Mouse (Mus musculus) myocyte (in vitro differentiated cells): ENCODE results near the gene Cox16. TPM values are rescaled to one million over a fixed set of nuclear protein-coding genes. Genes with fewer than 3 reads are reported as not detected.
"Not testable (repeated sequence)": the region's sequence is repeated elsewhere in the genome, so short reads cannot be mapped to it uniquely, and the experiment has no call there.

ENCODE experiments used
- H3K27me3 ChIP-seq: one replicate; pipeline ENCODE4 v1.6.1; 2011; ENCODE audit not compliant: control insufficient read depth, insufficient read depth, insufficient read length
- H3K36me3 ChIP-seq: one replicate; pipeline ENCODE4 v1.6.1; 2011; ENCODE audit not compliant: control insufficient read depth, insufficient read depth
- H3K4me2 ChIP-seq: one replicate; pipeline ENCODE4 v1.6.1; 2011; ENCODE audit warnings: low read depth, control low read depth
- H3K4me3 ChIP-seq: one replicate; pipeline ENCODE4 v1.5.1; 2011; ENCODE audit warnings: mild to moderate bottlenecking, control low read depth, moderate library complexity
- H3K79me2 ChIP-seq: one replicate; pipeline ENCODE4 v1.6.1; 2011; ENCODE audit not compliant: control insufficient read depth, insufficient read depth
- H3ac ChIP-seq: one replicate; pipeline ENCODE4 v1.6.1; 2011; ENCODE audit not compliant: control insufficient read depth, insufficient read length
- CEBPB ChIP-seq: IDR thresholded peaks from 2 replicates; pipeline ENCODE4 v1.6.1; 2011; ENCODE audit warnings: mild to moderate bottlenecking, moderate library complexity; ENCODE audit not compliant: poor library complexity, insufficient read depth, severe bottlenecking
- E2F4 ChIP-seq: IDR thresholded peaks from one replicate; pipeline ENCODE4 v1.6.1; 2011; ENCODE audit warnings: mild to moderate bottlenecking, control low read depth, moderate library complexity; ENCODE audit not compliant: insufficient read depth
- MAX ChIP-seq: IDR thresholded peaks from one replicate; pipeline ENCODE4 v1.6.1; 2011; ENCODE audit warnings: low read depth, mild to moderate bottlenecking, control low read depth
- MYOD1 ChIP-seq, 3 experiments: IDR thresholded peaks; one replicate each; pipeline ENCODE4 v1.6.1; 2011; ENCODE audit warnings: control low read depth in 2 of 3, low read depth in 2 of 3, mild to moderate bottlenecking in 2 of 3, moderate library complexity in 1 of 3; ENCODE audit not compliant: insufficient read length in 2 of 3, control insufficient read depth in 1 of 3
- MYOG ChIP-seq, 3 experiments: IDR thresholded peaks; one replicate each; pipeline ENCODE4 v1.6.1; 2011; ENCODE audit warnings: control low read depth in 2 of 3, low read depth in 2 of 3, mild to moderate bottlenecking in 2 of 3; ENCODE audit not compliant: insufficient read length in 2 of 3, control insufficient read depth in 1 of 3, insufficient read depth in 1 of 3
- POLR2A ChIP-seq: IDR thresholded peaks from one replicate; pipeline ENCODE4 v1.6.1; 2011; ENCODE audit warnings: low read depth, mild to moderate bottlenecking, control low read depth, moderate library complexity; ENCODE audit not compliant: insufficient read length
- POLR2AphosphoS2 ChIP-seq: IDR thresholded peaks from one replicate; pipeline ENCODE4 v1.6.1; 2011; ENCODE audit warnings: low read depth, control low read depth; ENCODE audit not compliant: insufficient read length
- REST ChIP-seq: IDR thresholded peaks from one replicate; pipeline ENCODE4 v1.6.1; 2011; ENCODE audit warnings: mild to moderate bottlenecking, control low read depth, moderate library complexity; ENCODE audit not compliant: insufficient read depth, insufficient read length
- SRF ChIP-seq: IDR thresholded peaks from one replicate; pipeline ENCODE4 v1.6.1; 2011; ENCODE audit warnings: low read depth; ENCODE audit not compliant: control insufficient read depth, insufficient read length
- TCF12 ChIP-seq: IDR thresholded peaks from one replicate; pipeline ENCODE4 v1.6.1; 2011; ENCODE audit warnings: mild to moderate bottlenecking, control low read depth; ENCODE audit not compliant: poor library complexity, insufficient read depth, severe bottlenecking
- TCF3 ChIP-seq: IDR thresholded peaks from one replicate; pipeline ENCODE4 v1.6.1; 2011; ENCODE audit warnings: low read depth, control low read depth; ENCODE audit not compliant: insufficient read length
- USF1 ChIP-seq: IDR thresholded peaks from one replicate; pipeline ENCODE4 v1.6.1; 2011; ENCODE audit warnings: low read depth, mild to moderate bottlenecking, control low read depth, moderate library complexity
- polyA plus RNA-seq: library from polyadenylated mRNA; unstranded; fragments of >200 nt; fragmentation: generic; extraction: Trizol; gene quantifications from one replicate; pipeline ENCODE4 v1.2.1, GENCODE M21; 2012; ENCODE audit warnings: missing spikeins

Gene Cox16
- 92.6 TPM for polyA plus RNA-seq

DNA sequence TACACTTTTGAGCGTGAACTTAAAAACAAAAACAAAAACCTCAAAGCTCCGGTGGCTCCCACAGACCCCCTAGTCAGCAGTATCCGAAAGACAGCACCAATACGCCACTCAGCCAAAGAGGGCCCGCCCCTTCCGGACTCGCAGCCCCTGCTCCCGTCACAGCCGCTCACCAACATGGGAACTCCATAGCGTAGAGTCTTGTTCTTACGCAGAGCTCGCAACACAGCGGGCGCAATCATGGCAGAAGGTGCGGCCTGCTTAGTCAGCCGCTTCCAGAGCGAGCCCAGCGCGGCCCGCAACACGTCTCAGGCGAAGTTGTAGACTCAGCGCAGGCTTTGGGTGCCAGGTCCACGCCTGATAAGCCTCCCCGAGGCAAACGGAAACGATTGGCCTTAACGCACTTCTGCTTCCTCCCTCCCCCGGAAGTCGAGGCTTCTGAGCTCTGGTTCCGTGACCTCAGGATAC is at the start of gene Cox16:
TSS of gene Cox16 (minus strand) at position 401 of the 465 bp plus-strand sequence.
- TF ChIP-seq REST (no peak), POLR2A (peak; percentile 85), MYOG (IDR thresholded peaks at IDR 0.05; ENCODE audit: control insufficient read depth in 1 of 3, insufficient read depth in 1 of 3, insufficient read length in 2 of 3, low read depth in 2 of 3) (peak in 1 of 3 experiments; percentile 17), TCF3 (no peak), MYOD1 (IDR thresholded peaks at IDR 0.05; ENCODE audit: control insufficient read depth in 1 of 3, insufficient read length in 2 of 3, low read depth in 2 of 3) (no peak), SRF (no peak), E2F4 (no peak), POLR2AphosphoS2 (peak; percentile 91), TCF12 (no peak), MAX (peak; percentile 19), USF1 (no peak), CEBPB (no peak)
- H3ac ChIP-seq: peak within 1 kb of the TSS; percentile 67
- H3K4me3 ChIP-seq: peak within 1 kb of the TSS; percentile 72
- peaks cover 30% of the 10 kb centered on the region for H3K79me2 ChIP-seq
- peak within 1 kb of the TSS; percentile 91 for H3K4me2 ChIP-seq
- no peaks in the 10 kb centered on the region for H3K27me3 ChIP-seq
- no peaks in the 10 kb centered on the region for H3K36me3 ChIP-seq

- Histone ChIP-seq H3K27me3 (no peaks in the 10 kb centered on the region), H3ac (peak overlapping the region; percentile 10), H3K36me3 (no peaks in the 10 kb centered on the region), H3K79me2 (peaks cover 40% of the 10 kb centered on the region), H3K4me2 (peak overlapping the region; percentile 86), H3K4me3 (peak overlapping the region; percentile 96)
- TF ChIP-seq E2F4 (no peak), TCF3 (no peak), USF1 (no peak), SRF (no peak), REST (no peak)
These were observed 48.1 kb upstream of the Cox16 start for GRCm38 (mm10) chr12:81533029-81533419.

DNA sequence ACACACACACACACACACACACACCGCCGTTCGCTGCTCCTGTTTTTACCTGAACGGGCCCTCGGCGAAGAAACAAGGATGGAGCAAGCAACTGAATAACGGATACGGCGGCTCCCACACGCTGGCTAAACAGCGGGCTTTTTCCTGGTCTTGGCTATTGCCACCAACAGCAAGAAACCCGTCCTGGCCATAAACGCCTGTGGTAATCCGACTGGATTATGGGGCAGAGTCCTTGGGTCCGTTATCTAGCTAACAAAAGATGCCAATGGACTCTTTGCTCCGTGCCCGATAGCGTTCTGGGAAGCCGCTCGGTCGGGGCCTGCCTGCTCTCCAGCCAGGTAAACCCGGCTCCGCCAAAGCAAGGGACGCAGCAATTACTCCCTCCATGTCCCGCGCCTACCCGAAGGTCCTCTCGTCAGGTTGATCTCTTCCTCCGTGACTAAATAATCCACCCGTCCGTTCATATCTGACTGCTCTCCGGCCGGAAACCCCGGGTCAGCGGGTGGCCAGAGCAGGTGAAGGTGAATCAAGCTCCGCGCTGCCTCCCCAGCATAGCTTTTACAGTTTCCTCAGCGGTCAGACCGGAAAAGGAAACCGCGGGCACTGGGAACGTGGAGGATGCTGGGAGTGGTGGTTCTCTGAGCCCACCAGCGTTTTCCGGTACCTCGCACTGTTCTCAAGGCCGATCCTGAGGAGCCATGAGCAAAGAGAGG is 47.5 kb upstream of the Cox16 start, which contains the start of the genes Gm20498 and Synj2bp:
TSS of gene Gm20498 (minus strand) at position 590 of the 713 bp plus-strand sequence.
TSS of gene Synj2bp (minus strand) at position 596 of the 713 bp plus-strand sequence.
- peak within 1 kb of the TSS; percentile 96 for H3K4me3 ChIP-seq
- H3K4me2 ChIP-seq: peak within 1 kb of the TSS; percentile 86
- no peak for TF ChIP-seq TCF3
- TF ChIP-seq POLR2AphosphoS2: peak; percentile 79
- TF ChIP-seq POLR2A: peak; percentile 72
- H3K27me3 ChIP-seq: no peaks in the 10 kb centered on the region
- H3K36me3 ChIP-seq: no peaks in the 10 kb centered on the region
- H3ac ChIP-seq: peak within 1 kb of the TSS; percentile 10
- H3K79me2 ChIP-seq: peaks cover 43% of the 10 kb centered on the region

GRCm38 (mm10) chr12:81530587-81530986 is 45.7 kb upstream of the Cox16 start:
- not testable (repeated sequence) for H3ac ChIP-seq, H3K4me2 ChIP-seq, H3K36me3 ChIP-seq, H3K27me3 ChIP-seq, H3K4me3 ChIP-seq
- H3K79me2 ChIP-seq: peaks cover 53% of the 10 kb centered on the region

- H3ac ChIP-seq, H3K27me3 ChIP-seq, H3K36me3 ChIP-seq, H3K79me2 ChIP-seq, H3K4me2 ChIP-seq, H3K4me3 ChIP-seq: not testable (repeated sequence)
These were observed 12.0 kb upstream of the Cox16 start for GRCm38 (mm10) chr12:81496906-81497305.

DNA sequence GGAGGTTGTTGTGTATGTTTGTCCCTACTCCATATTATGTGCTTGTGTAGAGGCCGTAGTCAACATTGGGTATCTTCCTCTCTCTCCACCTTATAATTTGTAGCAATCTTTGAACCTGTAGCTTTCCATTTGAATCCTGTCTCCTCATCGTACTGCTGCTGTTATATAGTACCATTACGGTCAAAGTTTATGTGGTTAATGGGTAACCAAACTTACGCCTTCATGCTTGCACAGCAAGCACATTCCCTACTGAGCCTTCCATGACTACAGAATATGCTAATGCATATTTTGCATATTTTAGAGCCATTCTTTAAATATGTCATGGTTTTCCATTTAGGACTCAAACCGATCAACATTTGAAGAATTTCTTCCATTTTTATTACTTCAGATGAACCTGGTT is 5.6 kb upstream of the Cox16 start:
- H3K4me2 ChIP-seq: no peak overlapping the region
- no peaks in the 10 kb centered on the region for H3K27me3 ChIP-seq
- no peaks in the 10 kb centered on the region for H3K79me2 ChIP-seq
- no peak overlapping the region for H3K4me3 ChIP-seq
- TF ChIP-seq POLR2AphosphoS2 (no peak), MYOD1 (IDR thresholded peaks at IDR 0.05; ENCODE audit: control insufficient read depth in 1 of 3, insufficient read length in 2 of 3, low read depth in 2 of 3) (no peak), USF1 (no peak), REST (no peak)
- no peaks in the 10 kb centered on the region for H3K36me3 ChIP-seq
- H3ac ChIP-seq: no peak overlapping the region
